In genomic region chr13:49187288-49188218, GRCm38 (mm10) we compare ENCODE assay signal across 8 mouse cellular contexts. TPM values are rescaled to one million over a fixed set of nuclear protein-coding genes. Genes with fewer than 3 reads are reported as not detected.
A peak's percentile ranks its signal among the peaks of the same experiment; 100 is the strongest.
DNase-seq lines count a peak whose midpoint lies in the region; ATAC-seq and TF ChIP-seq lines count a peak whose summit lies in the region.

Gene Ninj1 (plus strand): TSS chr13:49187485.

- H3K4me3 ChIP-seq in intestine, postnatal 0 days (ENCODE audit: low read depth, low read length), result peak within 1 kb of the TSS; percentile 78
- peak within 1 kb of the TSS; percentile 77 for H3K4me3 ChIP-seq in limb, embryonic 12.5 days (replicated peaks)
- peak within 1 kb of the TSS; percentile 64 for H3K4me3 ChIP-seq in midbrain, embryonic 14.5 days (replicated peaks; ENCODE audit: low read depth, low read length)

- no peaks in the 10 kb centered on the region for H3K36me3 ChIP-seq in intestine, postnatal 0 days (ENCODE audit: control insufficient read depth, insufficient read depth)
- no peaks in the 10 kb centered on the region for H3K36me3 ChIP-seq in limb, embryonic 12.5 days
- no peaks in the 10 kb centered on the region for H3K36me3 ChIP-seq in midbrain, embryonic 14.5 days (ENCODE audit: control insufficient read depth, insufficient read depth, low read length)

- H3K4me2 ChIP-seq in intestine, postnatal 0 days (replicated peaks; ENCODE audit: low read depth), result peak within 1 kb of the TSS; percentile 100
- peak within 1 kb of the TSS; percentile 99 for H3K4me2 ChIP-seq in limb, embryonic 12.5 days
- H3K4me2 ChIP-seq in midbrain, embryonic 14.5 days (ENCODE audit: low read length), result peak within 1 kb of the TSS; percentile 99

- DNase-seq in layer of hippocampus, adult 11-12 months (ENCODE audit: low spot score), result peak; percentile 76
- no peak for DNase-seq in layer of hippocampus, adult 9-10 months (ENCODE audit: low spot score)
- peak; percentile 80 for DNase-seq in embryo, embryonic 9.5 days (ENCODE audit: extremely low spot score)
- no peak for DNase-seq in gonadal fat pad, adult 2 months (ENCODE audit: low read depth)
- peak; percentile 89 for DNase-seq in midbrain, embryonic 14.5 days
- peak; percentile 64 for DNase-seq in spleen, adult 12 weeks (ENCODE audit: low spot score)

- H3K4me1 ChIP-seq in intestine, postnatal 0 days (replicated peaks; ENCODE audit: control insufficient read depth, insufficient read depth, low read length), result peaks cover 15% of the 10 kb centered on the region
- peaks cover 46% of the 10 kb centered on the region for H3K4me1 ChIP-seq in limb, embryonic 12.5 days (replicated peaks)
- H3K4me1 ChIP-seq in midbrain, embryonic 14.5 days (ENCODE audit: control insufficient read depth, insufficient read depth, low read length), result peaks cover 10% of the 10 kb centered on the region

- peak within 1 kb of the TSS; percentile 83 for H3K9ac ChIP-seq in intestine, postnatal 0 days (ENCODE audit: low read depth, low read length)
- H3K9ac ChIP-seq in limb, embryonic 12.5 days (replicated peaks), result peak within 1 kb of the TSS; percentile 64
- H3K9ac ChIP-seq in midbrain, embryonic 14.5 days (replicated peaks; ENCODE audit: low read length), result peak within 1 kb of the TSS; percentile 66

- TF ChIP-seq CTCF in intestine, postnatal 0 days (IDR thresholded peaks at IDR 0.05; ENCODE audit: low read depth), result peak; percentile 13; the same call in 1 of the 2 replicates

- H3K9me3 ChIP-seq in intestine, postnatal 0 days (ENCODE audit: control insufficient read depth), result no peaks in the 10 kb centered on the region
- no peaks in the 10 kb centered on the region for H3K9me3 ChIP-seq in limb, embryonic 12.5 days
- H3K9me3 ChIP-seq in midbrain, embryonic 14.5 days (ENCODE audit: control insufficient read depth, low read length), result no peaks in the 10 kb centered on the region

- peak within 1 kb of the TSS; percentile 98 for H3K27ac ChIP-seq in intestine, postnatal 0 days (ENCODE audit: low read depth, low read length)
- H3K27ac ChIP-seq in limb, embryonic 12.5 days, result peak within 1 kb of the TSS; percentile 31
- H3K27ac ChIP-seq in midbrain, embryonic 14.5 days (replicated peaks; ENCODE audit: low read depth, low read length), result no peak within 1 kb of the TSS; the same call in 1 of the 2 replicates

- peak; percentile 90 for ATAC-seq in intestine, postnatal 0 days
- peak; percentile 90 for ATAC-seq in limb, embryonic 12.5 days (ENCODE audit: insufficient number of reproducible peaks, insufficient read depth, low FRiP score, low TSS enrichment, low read depth)
- peak; percentile 91 for ATAC-seq in midbrain, embryonic 14.5 days (ENCODE audit: low FRiP score, low TSS enrichment)

- WGBS in intestine, postnatal 0 days, result under 1% methylated on average over 66 of the region's 87 CpGs
- WGBS in limb, embryonic 12.5 days, result under 1% methylated on average over 82 of the region's 87 CpGs
- WGBS in midbrain, embryonic 14.5 days, result under 1% methylated on average over 85 of the region's 87 CpGs

- no peaks in the 10 kb centered on the region for H3K27me3 ChIP-seq in intestine, postnatal 0 days (replicated peaks; ENCODE audit: control insufficient read depth, insufficient read depth, low read length)
- H3K27me3 ChIP-seq in limb, embryonic 12.5 days, result 0 out of 2 replicates have a peak, but pooled peaks cover 8% of the 10 kb centered on the region
- no peaks in the 10 kb centered on the region for H3K27me3 ChIP-seq in midbrain, embryonic 14.5 days (ENCODE audit: control insufficient read depth, insufficient read depth, low read length)

RNA-seq across cellular contexts. Expression of gene Ninj1, which starts in this region (rescaled TPM):
- 121 and 145 TPM in 2 replicates for polyA plus RNA-seq in gonadal fat pad, adult 2 months (2012; rRNA removed)
- polyA plus RNA-seq in intestine, postnatal 0 days (2015; fragmentation: Nextera tagmentation; extraction: Ambion mirVana), result 108 and 111 TPM in 2 replicates
- 31.4 and 35.3 TPM in 2 replicates for polyA plus RNA-seq in limb, embryonic 12.5 days (2016; fragmentation: Nextera tagmentation; extraction: Ambion mirVana)
- polyA plus RNA-seq in midbrain, embryonic 14.5 days (2014; fragmentation: Nextera tagmentation; extraction: Ambion mirVana), result 15.3 and 22.0 TPM in 2 replicates

Comparison
In these comparisons a context has a peak if more than half of its experiments do, and no peak if none do; other contexts are left out.
1. DNase-seq: peak in layer of hippocampus, adult 11-12 months (single experiment), embryo, embryonic 9.5 days (single experiment), midbrain, embryonic 14.5 days (single experiment) and spleen, adult 12 weeks (single experiment); none in layer of hippocampus, adult 9-10 months (single experiment) and gonadal fat pad, adult 2 months (single experiment).
2. Peak in every context shown above with its lines, with median percentiles within 50 percentile points of each other: ATAC-seq, H3K4me2 ChIP-seq, H3K4me3 ChIP-seq and H3K9ac ChIP-seq.